Mouse (Mus musculus): ENCODE measurements around the gene Apbb1. TPM values are rescaled to one million over a fixed set of nuclear protein-coding genes. Genes with fewer than 3 reads are reported as not detected.

Gene Apbb1
- polyA plus RNA-seq, 1 experiment from 2014 or later, result 48.3 TPM

- peak within 1 kb of the TSS; percentile 87 for H3K4me2 ChIP-seq
- WGBS, result 2% methylated on average over 26 of the region's 26 CpGs
- peak; percentile 90 for ATAC-seq (ENCODE audit: extremely low read depth, insufficient number of reproducible peaks, low FRiP score, low TSS enrichment)
- peak within 1 kb of the TSS; percentile 86 for H3K27ac ChIP-seq (replicated peaks)
- peaks cover 22% of the 10 kb centered on the region for H3K4me1 ChIP-seq
- peaks cover 32% of the 10 kb centered on the region for H3K36me3 ChIP-seq
- no peaks in the 10 kb centered on the region for H3K27me3 ChIP-seq (replicated peaks)
- H3K4me3 ChIP-seq, result peak within 1 kb of the TSS; percentile 84
- peak within 1 kb of the TSS; percentile 91 for H3K9ac ChIP-seq
- H3K9me3 ChIP-seq, result no peaks in the 10 kb centered on the region
These were observed 27.1 kb downstream of the Apbb1 start, which contains the start of gene Smpd1 for GRCm38 (mm10) chr7:105554212-105554942. Smpd1 (plus strand) TSS chr7:105554360.

- no peak; the same call in 1 of the 2 replicates for ATAC-seq (ENCODE audit: extremely low read depth, insufficient number of reproducible peaks, low FRiP score, low TSS enrichment)
- H3K27ac ChIP-seq (replicated peaks), result peak overlapping the region; percentile 56
- H3K9ac ChIP-seq, result peak overlapping the region; percentile 91
- H3K4me3 ChIP-seq, result peak overlapping the region; percentile 84
- no peaks in the 10 kb centered on the region for H3K27me3 ChIP-seq (replicated peaks)
- H3K36me3 ChIP-seq, result peaks cover 25% of the 10 kb centered on the region
- H3K4me2 ChIP-seq, result peak overlapping the region; percentile 87
- H3K9me3 ChIP-seq, result no peaks in the 10 kb centered on the region
- 32% methylated on average over 27 of the region's 27 CpGs for WGBS
- peaks cover 22% of the 10 kb centered on the region for H3K4me1 ChIP-seq
These were observed 27.8 kb downstream of the Apbb1 start for GRCm38 (mm10) chr7:105553456-105554211.

GRCm38 (mm10) chr7:105549035-105549434 is 32.4 kb downstream of the Apbb1 start:
- H3K4me2 ChIP-seq, result no peak overlapping the region

GRCm38 (mm10) chr7:105547970-105548369 is 33.5 kb downstream of the Apbb1 start:
- H3K27me3 ChIP-seq (replicated peaks), result no peaks in the 10 kb centered on the region
- no peak overlapping the region for H3K4me3 ChIP-seq
- H3K36me3 ChIP-seq, result no peaks in the 10 kb centered on the region
- ATAC-seq (ENCODE audit: extremely low read depth, insufficient number of reproducible peaks, low FRiP score, low TSS enrichment), result no peak
- H3K27ac ChIP-seq (replicated peaks), result no peak overlapping the region
- H3K9ac ChIP-seq, result no peak overlapping the region
- no peak overlapping the region for H3K4me2 ChIP-seq
- no peaks in the 10 kb centered on the region for H3K9me3 ChIP-seq
- WGBS, result 57% methylated on average over 7 of the region's 7 CpGs
- no peaks in the 10 kb centered on the region for H3K4me1 ChIP-seq

More at GRCm38 (mm10) chr7:105549035-105549434, 32.4 kb downstream of the Apbb1 start:
- Histone ChIP-seq H3K27ac (replicated peaks) (no peak overlapping the region), H3K9ac (no peak overlapping the region), H3K27me3 (replicated peaks) (no peaks in the 10 kb centered on the region), H3K36me3 (no peaks in the 10 kb centered on the region), H3K9me3 (no peaks in the 10 kb centered on the region), H3K4me1 (peaks cover 5% of the 10 kb centered on the region; the same call in 1 of the 2 replicates), H3K4me3 (no peak overlapping the region)
- ATAC-seq (ENCODE audit: extremely low read depth, insufficient number of reproducible peaks, low FRiP score, low TSS enrichment), result no peak
- 40% methylated on average over 6 of the region's 6 CpGs for WGBS

- no peaks in the 10 kb centered on the region for H3K27me3 ChIP-seq (replicated peaks)
- ATAC-seq (ENCODE audit: extremely low read depth, insufficient number of reproducible peaks, low FRiP score, low TSS enrichment), result no peak
- 73% methylated on average over 8 of the region's 8 CpGs for WGBS
These were observed 35.5 kb downstream of the Apbb1 start for GRCm38 (mm10) chr7:105545986-105546385.

GRCm38 (mm10) chr7:105534162-105534561 is 47.3 kb downstream of the Apbb1 start:
- H3K9ac ChIP-seq, result no peak overlapping the region
- no peaks in the 10 kb centered on the region for H3K36me3 ChIP-seq
- no peaks in the 10 kb centered on the region for H3K27me3 ChIP-seq (replicated peaks)
- no peaks in the 10 kb centered on the region for H3K4me1 ChIP-seq
- H3K27ac ChIP-seq (replicated peaks), result no peak overlapping the region
- no peaks in the 10 kb centered on the region for H3K9me3 ChIP-seq
- WGBS, result 81% methylated on average over 3 of the region's 3 CpGs
- H3K4me3 ChIP-seq, result no peak overlapping the region
- no peak overlapping the region for H3K4me2 ChIP-seq
- no peak for ATAC-seq (ENCODE audit: extremely low read depth, insufficient number of reproducible peaks, low FRiP score, low TSS enrichment)

More at GRCm38 (mm10) chr7:105545986-105546385, 35.5 kb downstream of the Apbb1 start:
- Histone ChIP-seq H3K4me2 (no peak overlapping the region), H3K4me1 (no peaks in the 10 kb centered on the region), H3K9ac (no peak overlapping the region), H3K9me3 (no peaks in the 10 kb centered on the region), H3K36me3 (no peaks in the 10 kb centered on the region), H3K4me3 (no peak overlapping the region), H3K27ac (replicated peaks) (no peak overlapping the region)

GRCm38 (mm10) chr7:105528094-105528493 is 53.4 kb downstream of the Apbb1 start:
- Histone ChIP-seq H3K4me3 (no peak overlapping the region), H3K36me3 (no peaks in the 10 kb centered on the region), H3K27me3 (replicated peaks) (no peaks in the 10 kb centered on the region), H3K9ac (no peak overlapping the region), H3K4me1 (peaks cover 3% of the 10 kb centered on the region; the same call in 1 of the 2 replicates), H3K9me3 (no peaks in the 10 kb centered on the region), H3K4me2 (no peak overlapping the region), H3K27ac (replicated peaks) (no peak overlapping the region)
- 67% methylated on average over 4 of the region's 4 CpGs for WGBS
- ATAC-seq (ENCODE audit: extremely low read depth, insufficient number of reproducible peaks, low FRiP score, low TSS enrichment), result no peak

- ATAC-seq (ENCODE audit: extremely low read depth, insufficient number of reproducible peaks, low FRiP score, low TSS enrichment), result no peak; the same call in 1 of the 2 replicates
- Histone ChIP-seq H3K9ac (no peak overlapping the region), H3K9me3 (no peaks in the 10 kb centered on the region), H3K36me3 (no peaks in the 10 kb centered on the region), H3K4me3 (no peak overlapping the region), H3K27me3 (replicated peaks) (no peaks in the 10 kb centered on the region), H3K4me2 (no peak overlapping the region), H3K27ac (replicated peaks) (no peak overlapping the region), H3K4me1 (peaks cover 3% of the 10 kb centered on the region; the same call in 1 of the 2 replicates)
- WGBS, result 48% methylated on average over 1 of the region's 1 CpGs
These were observed 54.0 kb downstream of the Apbb1 start for GRCm38 (mm10) chr7:105527306-105527937.

- no peak for ATAC-seq (ENCODE audit: extremely low read depth, insufficient number of reproducible peaks, low FRiP score, low TSS enrichment)
- no peak overlapping the region for H3K27ac ChIP-seq (replicated peaks)
- no peak overlapping the region for H3K9ac ChIP-seq
- H3K4me1 ChIP-seq, result peaks cover 11% of the 10 kb centered on the region
- H3K9me3 ChIP-seq, result no peaks in the 10 kb centered on the region
- no peaks in the 10 kb centered on the region for H3K36me3 ChIP-seq
- H3K4me3 ChIP-seq, result no peak overlapping the region
- no peak overlapping the region for H3K4me2 ChIP-seq
- 81% methylated on average over 2 of the region's 2 CpGs for WGBS
- no peaks in the 10 kb centered on the region for H3K27me3 ChIP-seq (replicated peaks)
These were observed 57.2 kb downstream of the Apbb1 start for GRCm38 (mm10) chr7:105524222-105524621.

- Histone ChIP-seq H3K27ac (replicated peaks) (no peak overlapping the region), H3K4me1 (peaks cover 7% of the 10 kb centered on the region), H3K9ac (0 out of 2 replicates have a peak overlapping the region, but pooled peaks have one; percentile 14), H3K9me3 (no peaks in the 10 kb centered on the region), H3K27me3 (replicated peaks) (no peaks in the 10 kb centered on the region), H3K36me3 (no peaks in the 10 kb centered on the region), H3K4me2 (no peak overlapping the region), H3K4me3 (no peak overlapping the region)
- WGBS, result 25% methylated on average over 6 of the region's 6 CpGs
- no peak for ATAC-seq (ENCODE audit: extremely low read depth, insufficient number of reproducible peaks, low FRiP score, low TSS enrichment)
These were observed 61.3 kb downstream of the Apbb1 start for GRCm38 (mm10) chr7:105520201-105520600.

GRCm38 (mm10) chr7:105519771-105520170 is 61.7 kb downstream of the Apbb1 start:
- no peaks in the 10 kb centered on the region for H3K36me3 ChIP-seq
- H3K27ac ChIP-seq (replicated peaks), result no peak overlapping the region
- H3K9ac ChIP-seq, result 0 out of 2 replicates have a peak overlapping the region, but pooled peaks have one; percentile 14
- no peaks in the 10 kb centered on the region for H3K9me3 ChIP-seq
- WGBS, result 66% methylated on average over 2 of the region's 2 CpGs
- ATAC-seq (ENCODE audit: extremely low read depth, insufficient number of reproducible peaks, low FRiP score, low TSS enrichment), result no peak
- H3K4me1 ChIP-seq, result peaks cover 7% of the 10 kb centered on the region
- no peaks in the 10 kb centered on the region for H3K27me3 ChIP-seq (replicated peaks)
- no peak overlapping the region for H3K4me2 ChIP-seq
- H3K4me3 ChIP-seq, result no peak overlapping the region
